Mouse (Mus musculus) midbrain, embryonic 13.5 days (tissue): ENCODE results near the gene Chmp2a. TPM values are rescaled to one million over a fixed set of nuclear protein-coding genes. Genes with fewer than 3 reads are reported as not detected.

Experiments
- ATAC-seq: fragments of 200-750 bp; cut with Nextera tagmentation; 2 replicates; pipeline ENCODE4 v1.8.0; 2017; ENCODE audit warnings: mild to moderate bottlenecking, moderate TSS enrichment, moderate library complexity
- H3K27ac ChIP-seq: fragments of 300-500 bp; sonication (generic); 2 replicates; pipeline ENCODE4 v1.5.1; 2015; ENCODE audit warnings: inconsistent platforms, mild to moderate bottlenecking, moderate library complexity
- H3K27me3 ChIP-seq: fragments of 300-500 bp; sonication (generic); 2 replicates; pipeline ENCODE4 v1.6.1; 2015; ENCODE audit warnings: mild to moderate bottlenecking, inconsistent platforms
- H3K36me3 ChIP-seq: fragments of 300-500 bp; sonication (generic); 2 replicates; pipeline ENCODE4 v1.6.1; 2015; ENCODE audit warnings: mild to moderate bottlenecking, inconsistent platforms
- H3K4me1 ChIP-seq: fragments of 300-500 bp; sonication (generic); replicated peaks from 2 replicates; pipeline ENCODE4 v1.6.1; 2015; ENCODE audit warnings: inconsistent platforms
- H3K4me2 ChIP-seq: fragments of 300-500 bp; sonication (generic); replicated peaks from 2 replicates; pipeline ENCODE4 v1.6.1; 2015; ENCODE audit warnings: moderate library complexity, mild to moderate bottlenecking, inconsistent platforms
- H3K4me3 ChIP-seq: fragments of 300-500 bp; sonication (generic); replicated peaks from 2 replicates; pipeline ENCODE4 v1.5.1; 2015; ENCODE audit warnings: mild to moderate bottlenecking, inconsistent platforms
- H3K9ac ChIP-seq: fragments of 300-500 bp; sonication (generic); replicated peaks from 2 replicates; pipeline ENCODE4 v1.6.1; 2015; ENCODE audit warnings: mild to moderate bottlenecking, inconsistent platforms
- H3K9me3 ChIP-seq: fragments of 300-500 bp; sonication (generic); 2 replicates; pipeline ENCODE4 v1.6.1; 2016; ENCODE audit warnings: mild to moderate bottlenecking, inconsistent platforms
- WGBS: fragments of 180-500 bp; shearing (Covaris S2); methylation state at CpG from one replicate; pipeline ENCODE4 v1.1.7; 2015; 5-methylcytosine and 5-hydroxymethylcytosine counted together
- polyA plus RNA-seq: library from polyadenylated mRNA; unstranded; fragments of >200 nt; fragmentation: Nextera tagmentation; extraction: Ambion mirVana; gene quantifications from 2 replicates; pipeline ENCODE4 v1.2.1, GENCODE M21; 2015

The Chmp2a gene
- polyA plus RNA-seq, 1 experiment from 2014 or later: 186 TPM

DNA sequence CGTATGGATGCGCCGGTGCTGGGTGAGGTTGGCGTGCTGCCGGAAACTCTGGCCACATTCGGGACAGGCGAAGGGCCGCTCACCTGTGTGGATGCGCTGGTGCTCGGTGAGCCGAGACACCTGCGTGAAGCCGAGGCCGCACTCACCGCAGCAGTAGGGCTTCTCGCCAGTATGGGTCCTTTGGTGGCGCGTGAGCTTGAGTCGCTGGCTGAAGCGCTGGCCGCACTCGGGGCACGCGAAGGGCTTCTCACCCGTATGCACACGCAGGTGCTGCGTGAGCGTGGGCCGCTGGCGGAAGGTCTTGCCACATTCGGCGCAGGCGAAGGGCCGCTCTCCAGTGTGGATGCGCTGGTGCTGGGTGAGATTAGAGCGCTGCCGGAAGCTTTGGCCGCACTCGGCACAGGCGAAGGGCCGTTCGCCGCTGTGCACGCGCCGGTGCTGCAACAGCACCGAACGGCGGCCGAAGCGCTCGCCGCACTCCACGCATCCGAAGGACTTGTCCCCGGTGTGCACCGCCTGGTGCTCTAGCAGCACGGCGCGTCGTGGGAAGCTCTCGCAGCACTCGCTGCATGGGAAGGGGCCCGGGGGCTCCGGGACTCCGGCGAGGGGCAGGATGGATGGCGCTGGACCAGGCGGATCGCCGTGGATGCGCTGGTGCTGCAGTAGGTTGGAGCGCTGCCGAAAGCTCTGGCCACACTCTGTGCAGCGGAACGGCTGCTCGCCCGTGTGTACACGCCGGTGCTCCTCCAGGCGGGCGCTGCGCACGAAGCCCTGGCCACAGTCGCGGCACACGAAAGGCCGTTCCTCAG is 9.0 kb upstream of the Chmp2a start:
- Histone ChIP-seq H3K9ac (peak overlapping the region; percentile 83), H3K4me1 (peaks cover 26% of the 10 kb centered on the region), H3K27ac (peak overlapping the region; percentile 68), H3K4me3 (peak overlapping the region; percentile 51), H3K36me3 (no peaks in the 10 kb centered on the region), H3K27me3 (peaks cover 51% of the 10 kb centered on the region), H3K4me2 (peak overlapping the region; percentile 91), H3K9me3 (no peaks in the 10 kb centered on the region)
- WGBS: 4% methylated on average over 88 of the region's 88 CpGs
- peak; percentile 65 for ATAC-seq

- Histone ChIP-seq H3K4me2 (peak overlapping the region; percentile 91), H3K9me3 (no peaks in the 10 kb centered on the region), H3K27me3 (peaks cover 51% of the 10 kb centered on the region), H3K4me3 (peak overlapping the region; percentile 51), H3K27ac (no peak overlapping the region), H3K4me1 (peaks cover 27% of the 10 kb centered on the region), H3K36me3 (no peaks in the 10 kb centered on the region), H3K9ac (peak overlapping the region; percentile 83)
- ATAC-seq: no peak
- WGBS: 39% methylated on average over 16 of the region's 16 CpGs
Observed at GRCm38 (mm10) chr7:13043120-13043444, 8.5 kb upstream of the Chmp2a start.

- H3K9me3 ChIP-seq: no peaks in the 10 kb centered on the region
- no peak overlapping the region for H3K4me2 ChIP-seq
- H3K4me1 ChIP-seq: peaks cover 27% of the 10 kb centered on the region
- no peaks in the 10 kb centered on the region for H3K36me3 ChIP-seq
- H3K9ac ChIP-seq: no peak overlapping the region
- H3K27me3 ChIP-seq: peaks cover 51% of the 10 kb centered on the region
- no peak overlapping the region for H3K27ac ChIP-seq
- no peak for ATAC-seq
- WGBS: 80% methylated on average over 6 of the region's 6 CpGs
- H3K4me3 ChIP-seq: no peak overlapping the region
Observed at GRCm38 (mm10) chr7:13042511-13042910, 7.9 kb upstream of the Chmp2a start.

GRCm38 (mm10) chr7:13041256-13041655 is 6.6 kb upstream of the Chmp2a start:
- Histone ChIP-seq H3K36me3 (peaks cover 3% of the 10 kb centered on the region), H3K27me3 (peaks cover 51% of the 10 kb centered on the region), H3K27ac (no peak overlapping the region), H3K9ac (no peak overlapping the region), H3K9me3 (no peaks in the 10 kb centered on the region), H3K4me2 (no peak overlapping the region), H3K4me1 (peaks cover 36% of the 10 kb centered on the region), H3K4me3 (no peak overlapping the region)
- WGBS: 91% methylated on average over 1 of the region's 1 CpGs
- no peak for ATAC-seq

GRCm38 (mm10) chr7:13039181-13039580 is 4.6 kb upstream of the Chmp2a start:
- H3K4me1 ChIP-seq: peaks cover 47% of the 10 kb centered on the region
- H3K4me2 ChIP-seq: peak overlapping the region; percentile 81
- H3K9ac ChIP-seq: peak overlapping the region; percentile 95
- peak overlapping the region; percentile 71; the same call in 1 of the 2 replicates for H3K4me3 ChIP-seq
- no peak for ATAC-seq
- peaks cover 15% of the 10 kb centered on the region for H3K36me3 ChIP-seq
- H3K27me3 ChIP-seq: peaks cover 35% of the 10 kb centered on the region
- no peaks in the 10 kb centered on the region for H3K9me3 ChIP-seq
- H3K27ac ChIP-seq: no peak overlapping the region
- WGBS: 93% methylated on average over 1 of the region's 1 CpGs

GRCm38 (mm10) chr7:13038621-13039169 is 4.1 kb upstream of the Chmp2a start:
- 27% methylated on average over 15 of the region's 15 CpGs for WGBS
- H3K4me2 ChIP-seq: peak overlapping the region; percentile 81
- no peak for ATAC-seq

DNA sequence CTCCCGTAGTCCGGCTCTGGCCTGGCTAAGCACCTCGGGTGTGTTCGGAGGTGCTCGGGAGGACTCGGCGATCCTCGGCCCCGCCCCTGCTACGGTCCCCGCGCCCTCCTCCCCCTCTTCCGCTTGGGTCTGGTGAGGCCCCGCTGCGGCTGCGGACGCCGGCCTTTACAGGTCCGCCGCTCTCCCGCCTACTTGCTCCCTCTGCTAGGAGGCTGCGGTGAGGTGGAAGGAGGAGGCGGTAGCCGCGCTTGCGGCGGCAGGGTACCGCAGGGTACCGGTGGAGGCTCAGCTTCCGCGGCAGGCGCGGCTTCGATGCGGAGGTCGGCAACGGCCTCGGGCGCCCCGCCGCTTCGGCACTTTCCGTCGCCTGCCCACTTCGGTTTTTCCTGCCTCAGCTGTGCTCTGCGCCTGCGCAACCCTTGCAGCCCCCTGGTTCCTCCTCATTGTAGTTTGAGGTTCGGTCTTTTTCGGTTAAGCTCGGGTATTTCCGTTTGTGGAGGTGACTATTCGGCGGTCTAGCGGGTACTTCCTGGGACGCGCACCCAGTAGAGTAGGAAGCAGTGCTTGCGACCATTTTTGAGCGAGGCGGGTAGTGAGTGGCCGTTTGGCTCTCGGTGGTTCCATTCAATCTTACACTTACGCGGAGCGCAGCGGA is 3.4 kb upstream of the Chmp2a start, which contains the start of gene Ube2m:
Gene Ube2m (minus strand): TSS at position 375 of the 655 bp plus-strand sequence.
- under 1% methylated on average over 61 of the region's 65 CpGs for WGBS

More at GRCm38 (mm10) chr7:13038621-13039169, 4.1 kb upstream of the Chmp2a start:
- peaks cover 47% of the 10 kb centered on the region for H3K4me1 ChIP-seq
- H3K27ac ChIP-seq: peak overlapping the region; percentile 98
- peak overlapping the region; percentile 95 for H3K9ac ChIP-seq
- no peaks in the 10 kb centered on the region for H3K9me3 ChIP-seq
- peaks cover 15% of the 10 kb centered on the region for H3K36me3 ChIP-seq
- peaks cover 30% of the 10 kb centered on the region for H3K27me3 ChIP-seq
- H3K4me3 ChIP-seq: peak overlapping the region; percentile 71

DNA sequence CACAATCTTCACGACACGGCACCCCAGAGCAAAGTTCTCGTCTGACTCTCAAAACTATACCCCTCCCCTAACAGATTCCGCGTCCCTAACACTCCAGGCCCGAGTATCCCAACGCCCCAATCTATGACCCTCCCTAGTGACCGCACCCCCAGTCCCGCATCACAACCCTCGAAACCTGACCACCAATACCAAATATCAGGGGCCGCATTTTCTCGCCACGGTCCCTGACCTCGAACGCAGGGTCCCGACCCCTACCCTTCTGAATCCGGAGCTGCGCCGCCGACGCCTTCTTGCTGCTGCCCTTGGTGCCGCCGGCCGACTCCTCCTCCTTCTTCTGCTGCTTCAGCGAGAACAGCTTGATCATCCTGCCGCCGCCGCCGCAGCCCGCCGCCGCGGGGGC is 2.8 kb upstream of the Chmp2a start:
- 0 out of 2 replicates have a peak, but pooled peaks have one; percentile 4 for ATAC-seq
- H3K27me3 ChIP-seq: peaks cover 17% of the 10 kb centered on the region
- peak overlapping the region; percentile 98 for H3K27ac ChIP-seq
- H3K9ac ChIP-seq: peak overlapping the region; percentile 95
- peaks cover 24% of the 10 kb centered on the region for H3K36me3 ChIP-seq
- peaks cover 50% of the 10 kb centered on the region for H3K4me1 ChIP-seq
- peak overlapping the region; percentile 81 for H3K4me2 ChIP-seq
- peak overlapping the region; percentile 71 for H3K4me3 ChIP-seq
- under 1% methylated on average over 25 of the region's 33 CpGs for WGBS
- H3K9me3 ChIP-seq: no peaks in the 10 kb centered on the region

More for the DNA sequence above, 3.4 kb upstream of the Chmp2a start, which contains the start of gene Ube2m:
- H3K36me3 ChIP-seq: peaks cover 17% of the 10 kb centered on the region
- peak within 1 kb of the TSS; percentile 71 for H3K4me3 ChIP-seq
- ATAC-seq: peak; percentile 91
- peak within 1 kb of the TSS; percentile 95 for H3K9ac ChIP-seq
- H3K9me3 ChIP-seq: no peaks in the 10 kb centered on the region
- peak within 1 kb of the TSS; percentile 98 for H3K27ac ChIP-seq
- H3K4me2 ChIP-seq: peak within 1 kb of the TSS; percentile 81
- H3K4me1 ChIP-seq: peaks cover 47% of the 10 kb centered on the region
- peaks cover 24% of the 10 kb centered on the region for H3K27me3 ChIP-seq

DNA sequence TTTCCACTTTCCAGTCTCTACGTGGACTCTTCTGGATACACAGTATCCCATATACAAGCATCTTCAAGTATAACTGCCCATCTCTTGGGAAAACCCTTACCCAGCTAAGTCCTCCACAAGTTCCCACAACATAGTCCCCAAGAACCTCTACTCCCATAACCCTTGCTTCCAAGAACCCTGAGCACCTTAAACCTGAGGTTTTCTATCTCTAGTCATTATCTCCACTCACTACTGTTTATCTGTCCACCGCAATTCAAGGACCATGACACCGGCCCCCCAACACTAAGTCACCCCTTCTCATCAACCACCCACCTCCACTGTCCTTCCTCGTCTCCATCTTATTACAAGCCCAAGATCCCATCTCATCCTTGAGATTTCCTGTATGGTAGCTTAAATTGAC is 2.2 kb upstream of the Chmp2a start:
- WGBS: 49% methylated on average over 4 of the region's 4 CpGs
- ATAC-seq: no peak
- Histone ChIP-seq H3K27me3 (peaks cover 12% of the 10 kb centered on the region), H3K4me2 (peak overlapping the region; percentile 81), H3K4me3 (peak overlapping the region; percentile 71), H3K4me1 (peaks cover 50% of the 10 kb centered on the region), H3K9ac (peak overlapping the region; percentile 95), H3K27ac (0 out of 2 replicates have a peak overlapping the region, but pooled peaks have one; percentile 16), H3K9me3 (no peaks in the 10 kb centered on the region), H3K36me3 (peaks cover 29% of the 10 kb centered on the region)

GRCm38 (mm10) chr7:13035211-13035855 is 726 bp upstream of the Chmp2a start:
- Histone ChIP-seq H3K36me3 (peaks cover 44% of the 10 kb centered on the region), H3K4me1 (peaks cover 50% of the 10 kb centered on the region), H3K4me2 (peak overlapping the region; percentile 91), H3K4me3 (peak overlapping the region; percentile 61; the same call in 1 of the 2 replicates), H3K27ac (peak overlapping the region; percentile 94), H3K9ac (no peak overlapping the region), H3K27me3 (no peaks in the 10 kb centered on the region), H3K9me3 (no peaks in the 10 kb centered on the region)
- no peak for ATAC-seq
- WGBS: 86% methylated on average over 17 of the region's 17 CpGs

- H3K27me3 ChIP-seq: no peaks in the 10 kb centered on the region
Observed at GRCm38 (mm10) chr7:13033451-13034147, 1.0 kb downstream of the Chmp2a start.

More at GRCm38 (mm10) chr7:13033451-13034147, 1.0 kb downstream of the Chmp2a start:
- Histone ChIP-seq H3K27ac (peak overlapping the region; percentile 94), H3K4me3 (peak overlapping the region; percentile 61), H3K9ac (peak overlapping the region; percentile 83), H3K9me3 (no peaks in the 10 kb centered on the region), H3K4me1 (peaks cover 41% of the 10 kb centered on the region), H3K36me3 (peaks cover 62% of the 10 kb centered on the region), H3K4me2 (peak overlapping the region; percentile 91)
- WGBS: 51% methylated on average over 13 of the region's 13 CpGs
- no peak for ATAC-seq
